Mouse (Mus musculus) forebrain, embryonic 14.5 days (tissue): ENCODE measurements at regions not wholly inside any gene's neighbourhood (a gene's known extent, or its start where the extent isn't known, plus 50 kb on each side); places are given as distances from the start of the nearest gene placed in this dataset.
A peak's percentile ranks its signal among the peaks of the same experiment; 100 is the strongest.

Experiments used
- ATAC-seq: fragments of 200-750 bp; cut with Nextera tagmentation; 2 replicates; pipeline ENCODE4 v1.8.0; 2017; ENCODE audit warnings: mild to moderate bottlenecking, moderate library complexity
- DNase-seq: peaks from one replicate; pipeline ENCODE4 v3.0.0-alpha.2; 2015; ENCODE audit warnings: low spot score
- H3K27ac ChIP-seq: fragments of 300-500 bp; sonication (generic); 2 replicates; pipeline ENCODE4 v1.5.1; 2014; ENCODE audit warnings: low read depth, mild to moderate bottlenecking, control low read depth, low read length, moderate library complexity
- H3K27me3 ChIP-seq: fragments of 300-500 bp; sonication (generic); replicated peaks from 2 replicates; pipeline ENCODE4 v1.6.1; 2014; ENCODE audit warnings: low read length, control low read depth, mixed read lengths; ENCODE audit not compliant: control insufficient read depth, insufficient read depth
- H3K36me3 ChIP-seq: fragments of 300-500 bp; sonication (generic); 2 replicates; pipeline ENCODE4 v1.6.1; 2014; ENCODE audit warnings: low read length, control low read depth; ENCODE audit not compliant: control insufficient read depth, insufficient read depth
- H3K4me1 ChIP-seq: fragments of 300-500 bp; sonication (generic); 2 replicates; pipeline ENCODE4 v1.6.1; 2014; ENCODE audit warnings: antibody characterized with exemption, low read length, control low read depth; ENCODE audit not compliant: control insufficient read depth, insufficient read depth
- H3K4me2 ChIP-seq: fragments of 300-500 bp; sonication (generic); 2 replicates; pipeline ENCODE4 v1.6.1; 2014; ENCODE audit warnings: mild to moderate bottlenecking, control low read depth, low read length
- H3K4me3 ChIP-seq: fragments of 300-500 bp; sonication (generic); 2 replicates; pipeline ENCODE4 v1.5.1; 2014; ENCODE audit warnings: low read depth, low read length, control low read depth
- H3K9ac ChIP-seq: fragments of 300-500 bp; sonication (generic); 2 replicates; pipeline ENCODE4 v1.6.1; 2014; ENCODE audit warnings: mild to moderate bottlenecking, low read length, control low read depth, moderate library complexity
- H3K9me3 ChIP-seq: fragments of 300-500 bp; sonication (generic); replicated peaks from 2 replicates; pipeline ENCODE4 v1.6.1; 2016; ENCODE audit warnings: low read length, control low read depth, mixed read lengths; ENCODE audit not compliant: control insufficient read depth
- WGBS: fragments of 180-500 bp; shearing (Covaris S2); extraction: QIAGEN DNeasy Blood & Tissue Kit; methylation state at CpG from one replicate; pipeline ENCODE4 v1.1.7; 2014; 5-methylcytosine and 5-hydroxymethylcytosine counted together

DNA sequence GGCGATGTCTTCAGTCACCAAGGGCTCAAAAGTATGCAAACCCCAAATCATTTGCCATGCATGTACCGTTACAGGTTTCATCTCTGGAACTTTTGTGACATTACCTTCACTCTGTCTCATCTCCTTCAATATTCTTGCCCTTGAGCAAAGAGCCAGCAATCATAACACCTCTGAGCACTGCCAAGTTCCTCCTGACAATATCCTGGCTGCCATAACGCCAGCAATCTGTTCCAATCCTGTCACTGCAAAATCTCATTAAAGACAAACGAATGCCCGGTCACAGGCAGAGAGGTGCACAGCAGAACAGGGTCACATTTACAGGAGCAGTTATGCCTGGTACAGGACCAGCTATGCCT is 515.0 kb upstream of the Nr3c2 start:
- peak overlapping the region; percentile 58; the same call in 1 of the 2 replicates for H3K27ac ChIP-seq
- ATAC-seq, result peak; percentile 69
- DNase-seq, result peak; percentile 69

DNA sequence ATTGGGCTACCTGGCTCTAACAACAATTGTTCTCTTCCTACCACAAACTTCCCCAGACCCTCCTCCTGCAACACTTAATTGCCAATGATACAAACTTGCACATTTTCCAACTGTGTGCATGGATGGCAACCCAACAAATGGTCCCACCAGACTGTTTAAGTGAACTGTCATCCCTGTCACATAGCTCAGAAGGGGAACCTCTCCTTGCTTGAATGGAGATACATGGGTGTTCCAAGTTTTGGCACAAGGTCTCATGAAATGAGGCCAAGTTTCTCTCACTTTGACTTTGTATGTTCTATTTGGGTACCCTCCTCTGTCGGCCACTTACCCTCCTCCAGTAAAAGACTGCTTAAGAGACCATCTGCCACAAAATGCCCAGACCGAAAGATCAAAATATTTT is 507.2 kb upstream of the Nr3c2 start:
- H3K36me3 ChIP-seq, result no peaks in the 10 kb centered on the region
- 76% methylated on average over 2 of the region's 2 CpGs for WGBS
- peak; percentile 40; the same call in 1 of the 2 replicates for ATAC-seq
- H3K9ac ChIP-seq, result no peak overlapping the region
- H3K4me3 ChIP-seq, result no peak overlapping the region
- no peaks in the 10 kb centered on the region for H3K27me3 ChIP-seq
- H3K27ac ChIP-seq, result no peak overlapping the region
- peak; percentile 50 for DNase-seq
- no peaks in the 10 kb centered on the region for H3K9me3 ChIP-seq
- no peak overlapping the region for H3K4me2 ChIP-seq
- H3K4me1 ChIP-seq, result no peaks in the 10 kb centered on the region

More for the DNA sequence above, 515.0 kb upstream of the Nr3c2 start:
- H3K4me3 ChIP-seq, result no peak overlapping the region
- 25% methylated on average over 5 of the region's 5 CpGs for WGBS
- H3K27me3 ChIP-seq, result no peaks in the 10 kb centered on the region
- H3K4me1 ChIP-seq, result peaks cover 12% of the 10 kb centered on the region
- no peak overlapping the region for H3K4me2 ChIP-seq
- H3K9ac ChIP-seq, result no peak overlapping the region
- no peaks in the 10 kb centered on the region for H3K36me3 ChIP-seq
- H3K9me3 ChIP-seq, result no peaks in the 10 kb centered on the region

DNA sequence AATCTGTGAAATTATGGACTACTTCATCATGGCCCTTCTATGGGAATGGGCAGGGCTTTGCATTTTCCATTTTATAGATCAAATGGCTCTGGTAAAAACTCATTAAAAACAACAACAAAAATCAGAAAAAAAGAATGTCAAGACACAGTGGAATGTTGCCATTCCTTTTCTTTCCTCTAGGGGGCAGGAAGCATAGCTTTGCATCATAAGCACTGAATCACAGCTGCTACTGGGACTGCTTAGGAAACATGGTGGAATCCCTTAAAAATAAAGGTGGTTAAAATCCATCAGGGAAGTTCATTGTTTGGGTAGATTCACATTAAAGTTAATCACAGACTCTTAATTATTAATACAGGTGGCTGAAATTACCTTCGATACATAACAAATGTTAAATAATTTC is 476.8 kb upstream of the Nr3c2 start:
- H3K4me3 ChIP-seq, result no peak overlapping the region
- no peak overlapping the region for H3K9ac ChIP-seq
- H3K27me3 ChIP-seq, result no peaks in the 10 kb centered on the region
- no peak overlapping the region for H3K4me2 ChIP-seq
- no peaks in the 10 kb centered on the region for H3K36me3 ChIP-seq
- WGBS, result 91% methylated on average over 1 of the region's 1 CpGs
- no peak overlapping the region for H3K27ac ChIP-seq
- DNase-seq (no peak), ATAC-seq (no peak)
- no peaks in the 10 kb centered on the region for H3K4me1 ChIP-seq
- H3K9me3 ChIP-seq, result no peaks in the 10 kb centered on the region

DNA sequence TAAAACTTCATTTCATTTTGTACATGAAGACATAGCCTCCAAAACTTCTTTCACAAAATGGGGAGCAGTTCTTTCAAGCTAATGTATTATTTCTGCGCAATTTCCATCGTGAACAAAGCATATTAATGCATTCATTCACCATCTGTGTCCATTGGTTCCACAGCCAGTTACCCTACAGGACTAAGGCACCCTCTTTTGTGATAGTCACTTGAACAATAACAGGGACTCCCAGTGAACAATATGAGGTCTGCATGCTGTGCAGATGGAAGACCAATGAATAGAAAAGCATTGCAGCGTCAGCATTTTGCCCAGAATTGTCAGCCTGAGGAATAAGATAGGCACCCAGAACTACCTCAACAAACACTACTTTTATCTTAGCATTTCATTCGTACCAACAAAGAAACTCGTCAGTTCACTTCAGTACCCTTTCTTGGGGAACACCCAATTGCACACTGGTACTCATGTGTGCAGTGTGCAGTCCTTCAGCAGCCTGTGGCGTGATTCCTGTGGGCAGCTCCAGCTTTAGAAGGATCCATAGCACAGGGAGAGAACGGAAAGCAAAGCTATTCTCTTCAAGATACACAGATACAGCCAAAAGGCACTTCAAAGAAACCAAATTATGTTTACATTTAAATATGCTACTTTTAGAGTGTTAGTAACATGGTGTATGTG is 476.2 kb upstream of the Nr3c2 start:
- Histone ChIP-seq H3K4me3 (no peak overlapping the region), H3K27me3 (no peaks in the 10 kb centered on the region), H3K4me1 (no peaks in the 10 kb centered on the region), H3K36me3 (no peaks in the 10 kb centered on the region), H3K4me2 (no peak overlapping the region), H3K9me3 (no peaks in the 10 kb centered on the region), H3K27ac (no peak overlapping the region), H3K9ac (no peak overlapping the region)
- WGBS, result 81% methylated on average over 7 of the region's 7 CpGs
- ATAC-seq (no peak), DNase-seq (no peak)

DNA sequence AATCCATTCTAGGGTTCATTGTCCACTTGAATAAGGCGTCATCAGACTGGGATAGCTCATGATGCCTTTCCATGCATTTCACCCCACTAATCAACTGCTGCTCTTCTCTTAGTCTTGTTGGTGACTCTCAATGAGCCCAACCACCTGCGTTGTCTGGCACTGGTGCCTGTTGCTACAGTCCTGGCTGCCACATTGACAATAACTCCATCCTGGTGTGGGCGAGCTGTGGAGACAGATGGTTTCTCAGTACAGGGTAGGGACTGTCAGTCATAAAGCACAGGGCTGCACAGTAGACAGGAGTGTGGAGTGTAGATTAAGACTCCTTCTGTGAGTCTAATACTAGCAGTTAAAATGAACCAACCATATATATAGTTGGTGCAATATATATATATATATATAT is 469.4 kb upstream of the Nr3c2 start:
- Histone ChIP-seq H3K36me3 (no peaks in the 10 kb centered on the region), H3K9ac (no peak overlapping the region), H3K4me1 (no peaks in the 10 kb centered on the region), H3K9me3 (no peaks in the 10 kb centered on the region), H3K4me3 (no peak overlapping the region), H3K4me2 (no peak overlapping the region), H3K27ac (no peak overlapping the region), H3K27me3 (no peaks in the 10 kb centered on the region)
- ATAC-seq, result peak; percentile 50; the same call in 1 of the 2 replicates
- DNase-seq, result peak; percentile 7
- 75% methylated on average over 3 of the region's 3 CpGs for WGBS

DNA sequence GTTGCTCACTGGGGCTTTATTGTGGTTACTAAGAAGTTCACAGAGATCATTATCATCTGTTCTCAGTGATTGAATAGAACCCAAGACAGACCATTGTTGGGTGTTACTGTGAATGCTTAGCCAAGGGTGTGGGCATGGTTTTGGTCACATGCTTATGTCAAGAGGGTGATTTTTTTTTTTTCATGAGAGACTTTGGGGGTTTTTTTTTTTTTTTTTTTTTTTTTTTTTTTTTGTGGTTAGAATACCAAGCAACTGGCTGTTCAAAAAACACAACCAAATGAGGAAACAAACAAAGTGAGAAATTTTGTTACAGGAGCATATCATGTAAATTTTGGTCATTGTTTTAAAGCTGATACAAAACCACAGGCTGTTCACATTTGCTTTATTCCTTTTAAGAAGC is 466.4 kb upstream of the Nr3c2 start:
- ATAC-seq (no peak), DNase-seq (no peak)
- H3K9ac ChIP-seq, result no peak overlapping the region
- no peaks in the 10 kb centered on the region for H3K4me1 ChIP-seq
- no peaks in the 10 kb centered on the region for H3K27me3 ChIP-seq
- H3K9me3 ChIP-seq, result no peaks in the 10 kb centered on the region
- no peak overlapping the region for H3K27ac ChIP-seq
- H3K4me3 ChIP-seq, result no peak overlapping the region
- no peaks in the 10 kb centered on the region for H3K36me3 ChIP-seq
- H3K4me2 ChIP-seq, result no peak overlapping the region

DNA sequence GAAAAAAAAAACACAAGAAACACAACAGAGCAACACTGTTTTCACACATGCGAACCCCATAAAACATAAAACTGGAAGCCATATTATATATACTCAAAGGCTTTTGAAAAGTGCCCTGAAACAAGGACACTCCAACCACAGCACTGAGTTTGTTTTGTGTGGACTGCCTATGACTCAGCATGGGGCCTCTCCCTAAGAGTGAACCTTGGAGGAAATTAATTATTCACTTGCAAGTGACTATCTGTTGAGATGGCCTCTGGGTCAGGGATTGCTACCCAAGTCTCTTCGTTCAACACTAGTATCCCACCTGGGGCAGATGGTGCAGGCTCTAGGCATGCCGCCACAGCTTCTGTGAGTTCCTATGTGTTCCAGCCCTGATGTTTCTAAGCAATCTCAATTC is 461.3 kb upstream of the Nr3c2 start:
- no peak overlapping the region for H3K4me3 ChIP-seq
- H3K36me3 ChIP-seq, result no peaks in the 10 kb centered on the region
- H3K4me1 ChIP-seq, result no peaks in the 10 kb centered on the region
- ATAC-seq, result no peak
- DNase-seq, result no peak
- no peaks in the 10 kb centered on the region for H3K9me3 ChIP-seq
- no peaks in the 10 kb centered on the region for H3K27me3 ChIP-seq
- no peak overlapping the region for H3K27ac ChIP-seq
- 90% methylated on average over 3 of the region's 3 CpGs for WGBS
- H3K4me2 ChIP-seq, result no peak overlapping the region
- H3K9ac ChIP-seq, result no peak overlapping the region

DNA sequence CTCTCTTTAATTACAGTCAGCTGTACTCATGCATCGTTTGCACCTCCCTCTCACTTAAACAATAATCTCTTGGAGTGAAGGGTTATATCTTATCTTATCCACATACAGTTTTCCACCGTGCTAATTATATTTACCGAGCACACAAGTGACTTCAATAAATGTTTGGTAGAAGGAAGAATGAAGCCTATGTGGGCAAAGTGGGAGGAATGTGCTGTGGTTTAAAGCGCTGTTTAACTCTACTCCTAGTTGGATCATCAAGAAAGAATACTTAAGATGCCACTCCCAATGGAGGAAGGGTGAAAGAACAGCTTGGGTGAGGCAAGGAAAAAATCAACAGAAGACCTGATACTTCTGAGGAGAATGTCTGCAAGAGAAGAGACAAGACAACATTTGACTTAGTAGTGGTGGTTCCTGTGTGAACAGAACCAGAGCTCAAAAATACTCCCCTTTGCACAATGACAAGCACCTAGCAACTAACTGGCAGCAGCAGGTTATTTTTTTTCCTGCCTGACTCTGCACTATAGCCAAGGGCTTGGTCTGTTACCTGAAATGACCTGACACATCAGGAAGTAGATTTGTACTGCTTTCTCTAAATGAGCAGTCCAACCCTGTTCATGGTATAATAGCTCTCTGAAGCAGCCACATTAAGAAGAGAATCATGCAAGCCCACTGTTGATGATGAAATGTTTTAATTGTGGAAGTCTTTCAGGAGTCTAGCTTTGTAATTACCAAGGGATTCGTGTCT is 424.6 kb upstream of the Nr3c2 start:
- H3K27me3 ChIP-seq, result no peaks in the 10 kb centered on the region
- DNase-seq (no peak), ATAC-seq (no peak)
- H3K4me3 ChIP-seq, result no peak overlapping the region
- H3K27ac ChIP-seq, result no peak overlapping the region
- no peak overlapping the region for H3K9ac ChIP-seq
- WGBS, result 75% methylated on average over 5 of the region's 5 CpGs
- no peak overlapping the region for H3K4me2 ChIP-seq
- no peaks in the 10 kb centered on the region for H3K4me1 ChIP-seq
- no peaks in the 10 kb centered on the region for H3K36me3 ChIP-seq
- no peaks in the 10 kb centered on the region for H3K9me3 ChIP-seq

DNA sequence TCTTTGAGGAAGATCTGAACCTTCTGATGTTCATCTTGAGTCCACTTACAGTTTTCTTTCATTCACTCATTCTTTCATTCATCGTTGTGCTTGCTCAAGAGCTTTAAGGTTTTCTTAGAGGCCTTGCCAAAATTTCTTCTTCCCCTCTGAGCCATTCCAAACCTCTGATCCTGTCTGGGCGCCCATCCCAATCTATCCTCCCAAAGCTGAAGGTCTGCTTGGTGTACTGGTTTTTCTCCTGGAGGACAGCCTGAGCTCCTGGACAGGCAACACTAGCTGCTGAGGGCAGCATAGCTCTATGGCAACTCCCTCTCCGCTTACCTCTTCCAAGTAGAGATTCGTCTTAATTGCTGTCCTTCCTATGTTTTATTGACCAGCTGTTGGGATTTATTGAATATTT is 420.3 kb upstream of the Nr3c2 start:
- no peak for DNase-seq
- no peak overlapping the region for H3K9ac ChIP-seq
- no peak overlapping the region for H3K27ac ChIP-seq
- H3K9me3 ChIP-seq, result no peaks in the 10 kb centered on the region
- ATAC-seq, result no peak
- H3K4me2 ChIP-seq, result no peak overlapping the region
- no peaks in the 10 kb centered on the region for H3K4me1 ChIP-seq
- WGBS, result 91% methylated on average over 4 of the region's 4 CpGs
- H3K4me3 ChIP-seq, result no peak overlapping the region
- no peaks in the 10 kb centered on the region for H3K36me3 ChIP-seq
- H3K27me3 ChIP-seq, result no peaks in the 10 kb centered on the region
